Mouse (Mus musculus): ENCODE measurements around the gene C530008M17Rik. TPM values are rescaled to one million over a fixed set of nuclear protein-coding genes. Genes with fewer than 3 reads are reported as not detected.
A peak's percentile ranks its signal among the peaks of the same experiment; 100 is the strongest.

The C530008M17Rik gene
- polyA plus RNA-seq, 1 experiment: 5.4 TPM

DNA sequence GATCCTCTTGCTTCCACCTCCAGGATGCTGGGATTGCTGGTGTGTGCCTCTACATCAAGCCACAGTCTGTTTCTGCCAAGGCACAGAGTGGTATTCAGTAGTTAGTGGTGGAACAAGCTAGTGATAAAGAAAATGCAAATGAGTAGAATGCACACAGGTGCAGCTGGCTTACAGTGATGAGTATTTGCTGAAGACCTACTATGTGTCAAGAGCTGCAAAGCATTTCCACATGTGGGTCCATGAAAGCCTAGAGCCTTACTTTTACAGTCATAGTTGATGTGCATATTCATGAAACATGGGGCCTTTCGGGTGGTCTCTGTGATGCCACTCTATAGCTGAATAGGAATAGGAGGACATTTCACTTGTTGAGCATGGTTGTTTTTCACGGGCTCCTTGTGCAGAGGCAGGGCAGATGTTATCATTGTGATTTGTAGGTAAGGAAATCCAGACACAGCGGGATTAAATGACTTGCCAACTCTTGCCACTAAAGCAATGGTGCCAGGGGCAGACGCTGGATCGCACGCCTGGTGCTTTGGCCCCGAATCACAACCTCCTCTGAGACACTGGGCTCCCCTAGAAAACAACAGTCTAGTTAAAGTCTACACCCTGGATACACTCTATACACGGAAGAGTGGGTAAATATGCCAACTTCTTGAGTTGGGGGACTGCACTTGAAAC, 3.8 kb downstream of the C530008M17Rik start:
- no peaks in the 10 kb centered on the region for H3K27me3 ChIP-seq (ENCODE audit: control insufficient read depth)
- peaks cover 55% of the 10 kb centered on the region for H3K36me3 ChIP-seq (ENCODE audit: control insufficient read depth)
- peaks cover 72% of the 10 kb centered on the region for H3K4me1 ChIP-seq (ENCODE audit: control insufficient read depth)
- peak overlapping the region; percentile 88 for H3K4me3 ChIP-seq (replicated peaks)
- no peak for TF ChIP-seq TAL1 (IDR thresholded peaks at IDR 0.05; ENCODE audit: low read length)
- TF ChIP-seq GATA1 (IDR thresholded peaks at IDR 0.05; ENCODE audit: low read length): no peak
- H3K9me3 ChIP-seq (ENCODE audit: control insufficient read depth, low read length): no peaks in the 10 kb centered on the region

DNA sequence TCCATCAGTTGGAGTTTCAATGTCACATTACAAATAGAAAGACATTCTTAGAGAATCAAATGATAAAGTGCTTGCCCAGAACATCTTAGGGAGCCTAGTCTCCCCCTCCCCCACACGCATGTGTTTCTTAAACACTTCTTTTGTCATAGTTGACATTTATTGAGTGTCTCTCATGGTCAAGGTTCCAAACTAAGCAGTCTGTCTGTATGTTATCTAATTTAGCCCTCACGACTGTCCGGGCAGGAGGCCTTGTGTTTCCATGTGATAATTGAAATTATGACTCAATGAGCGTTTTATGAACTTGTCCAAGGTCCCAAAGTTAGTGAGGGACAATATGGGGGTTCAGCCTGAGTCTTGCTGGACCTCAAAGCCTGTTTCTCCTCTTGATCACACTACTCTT, 5.0 kb downstream of the C530008M17Rik start:
- H3K4me3 ChIP-seq (replicated peaks): peak overlapping the region; percentile 32
- peaks cover 56% of the 10 kb centered on the region for H3K36me3 ChIP-seq (ENCODE audit: control insufficient read depth)
- H3K4me1 ChIP-seq (ENCODE audit: control insufficient read depth): peaks cover 67% of the 10 kb centered on the region
- peak; percentile 32; the same call in 1 of the 3 replicates for TF ChIP-seq TAL1 (IDR thresholded peaks at IDR 0.05; ENCODE audit: low read length)
- TF ChIP-seq GATA1 (IDR thresholded peaks at IDR 0.05; ENCODE audit: low read length): no peak
- no peaks in the 10 kb centered on the region for H3K9me3 ChIP-seq (ENCODE audit: control insufficient read depth, low read length)
- H3K27me3 ChIP-seq (ENCODE audit: control insufficient read depth): no peaks in the 10 kb centered on the region

DNA sequence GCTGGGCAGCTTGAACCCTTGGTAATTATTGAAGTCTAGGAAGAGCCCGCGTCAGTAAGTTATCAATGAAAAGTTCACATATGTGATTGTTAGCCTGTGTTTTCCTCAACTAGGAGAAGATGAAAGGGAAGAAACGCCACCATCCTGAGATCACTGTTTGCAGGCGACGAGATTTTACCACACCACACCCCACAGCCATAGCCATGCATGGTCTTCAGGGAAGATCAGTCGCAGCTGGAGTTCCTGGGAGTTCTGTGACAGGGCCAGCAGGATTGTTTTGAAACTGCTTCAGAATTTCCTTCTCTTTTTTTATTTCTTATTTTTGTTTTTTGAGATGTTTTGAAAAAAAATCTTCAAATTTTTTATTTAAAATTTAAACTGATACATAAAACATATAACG, 8.6 kb downstream of the C530008M17Rik start:
- no peaks in the 10 kb centered on the region for H3K9me3 ChIP-seq (ENCODE audit: control insufficient read depth, low read length)
- H3K4me1 ChIP-seq (ENCODE audit: control insufficient read depth): peaks cover 58% of the 10 kb centered on the region
- no peak overlapping the region for H3K4me3 ChIP-seq (replicated peaks)
- H3K36me3 ChIP-seq (ENCODE audit: control insufficient read depth): peaks cover 84% of the 10 kb centered on the region
- H3K27me3 ChIP-seq (ENCODE audit: control insufficient read depth): no peaks in the 10 kb centered on the region
- TF ChIP-seq TAL1 (IDR thresholded peaks at IDR 0.05; ENCODE audit: low read length) (no peak), GATA1 (IDR thresholded peaks at IDR 0.05; ENCODE audit: low read length) (no peak)

DNA sequence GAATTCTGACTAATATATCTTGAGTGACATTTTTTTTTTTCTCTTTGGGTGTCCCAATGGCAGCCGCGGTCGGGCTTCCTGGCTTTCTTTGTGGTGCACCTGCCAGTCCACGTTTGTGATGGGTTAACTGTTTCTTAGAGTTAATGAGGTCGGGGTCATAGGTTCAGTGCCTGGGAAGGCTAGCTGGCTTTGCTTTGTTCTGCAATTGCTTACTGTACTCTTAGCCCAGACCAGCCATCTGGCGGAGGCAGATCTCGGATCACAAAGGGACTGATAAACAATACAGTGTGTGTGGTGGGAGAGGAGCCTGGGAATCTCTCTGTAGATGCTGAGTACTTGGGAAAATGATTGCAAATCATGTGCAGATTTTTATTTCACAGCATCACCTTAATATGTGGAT, 9.1 kb downstream of the C530008M17Rik start:
- H3K36me3 ChIP-seq (ENCODE audit: control insufficient read depth): peaks cover 80% of the 10 kb centered on the region
- peaks cover 57% of the 10 kb centered on the region for H3K4me1 ChIP-seq (ENCODE audit: control insufficient read depth)

DNA sequence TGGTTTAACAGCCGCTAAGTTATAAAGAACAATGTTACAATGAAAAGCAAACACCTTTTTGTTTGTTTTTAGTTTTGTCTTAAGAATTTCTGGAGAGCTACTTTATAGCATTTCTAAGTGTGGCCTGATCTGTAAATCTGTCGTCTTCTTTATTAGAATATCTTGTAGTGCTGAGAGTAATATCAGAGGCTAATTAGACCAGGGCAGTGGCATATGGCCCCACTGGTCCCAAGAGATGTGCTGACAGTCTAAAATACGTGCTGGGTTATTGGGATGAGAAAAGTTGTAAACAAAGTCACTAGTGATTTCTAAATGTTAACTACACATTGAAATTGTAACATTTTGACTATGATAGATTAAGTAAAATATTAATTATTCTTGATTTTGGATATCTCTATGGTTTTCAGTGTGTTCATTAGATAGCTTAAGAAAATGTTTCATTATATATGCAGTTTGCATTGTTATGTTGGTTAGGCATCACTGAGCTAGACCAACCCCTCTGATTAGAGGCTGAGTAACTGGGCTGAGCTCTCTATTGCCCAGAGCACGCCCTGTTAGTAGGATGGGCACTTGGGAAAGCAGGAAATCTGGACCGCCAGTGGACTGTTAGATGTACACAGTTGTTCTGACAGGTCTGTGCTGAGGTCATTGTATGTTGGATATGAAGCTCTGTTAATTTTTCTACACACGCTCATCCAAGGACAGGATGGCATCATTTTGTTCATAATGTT, 9.9 kb downstream of the C530008M17Rik start:
- H3K36me3 ChIP-seq (ENCODE audit: control insufficient read depth): peaks cover 79% of the 10 kb centered on the region
- no peaks in the 10 kb centered on the region for H3K27me3 ChIP-seq (ENCODE audit: control insufficient read depth)
- H3K9me3 ChIP-seq (ENCODE audit: control insufficient read depth, low read length): no peaks in the 10 kb centered on the region
- TF ChIP-seq TAL1 (IDR thresholded peaks at IDR 0.05; ENCODE audit: low read length) (no peak), GATA1 (IDR thresholded peaks at IDR 0.05; ENCODE audit: low read length) (no peak)
- peaks cover 55% of the 10 kb centered on the region for H3K4me1 ChIP-seq (ENCODE audit: control insufficient read depth)
- no peak overlapping the region for H3K4me3 ChIP-seq (replicated peaks)

More for the DNA sequence above, 9.1 kb downstream of the C530008M17Rik start:
- H3K27me3 ChIP-seq (ENCODE audit: control insufficient read depth): no peaks in the 10 kb centered on the region
- H3K9me3 ChIP-seq (ENCODE audit: control insufficient read depth, low read length): no peaks in the 10 kb centered on the region
- no peak for TF ChIP-seq TAL1 (IDR thresholded peaks at IDR 0.05; ENCODE audit: low read length)
- no peak for TF ChIP-seq GATA1 (IDR thresholded peaks at IDR 0.05; ENCODE audit: low read length)
- H3K4me3 ChIP-seq (replicated peaks): no peak overlapping the region

DNA sequence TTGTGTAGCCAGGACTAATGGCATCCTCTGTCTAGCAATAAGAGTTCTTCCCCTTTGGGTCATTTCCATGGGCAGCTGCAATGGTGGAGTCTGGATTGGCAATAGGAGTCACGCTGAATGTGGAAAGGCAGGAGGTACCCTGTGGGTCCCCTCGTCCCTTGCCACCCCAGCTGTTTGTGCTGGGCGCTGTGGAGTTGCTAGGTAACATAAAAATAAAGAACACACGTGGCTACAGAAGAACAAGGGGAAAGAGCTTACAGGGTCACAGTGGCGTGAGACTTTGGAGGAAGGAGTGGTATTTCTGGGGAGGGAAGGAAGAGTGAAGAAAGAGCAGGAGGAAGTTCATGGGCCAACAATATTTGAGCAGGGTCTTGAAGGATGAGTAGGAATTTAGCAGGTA, 11.8 kb downstream of the C530008M17Rik start:
- H3K36me3 ChIP-seq (ENCODE audit: control insufficient read depth): peaks cover 83% of the 10 kb centered on the region
- H3K4me3 ChIP-seq (replicated peaks): no peak overlapping the region
- TF ChIP-seq TAL1 (IDR thresholded peaks at IDR 0.05; ENCODE audit: low read length) (no peak), GATA1 (IDR thresholded peaks at IDR 0.05; ENCODE audit: low read length) (no peak)
- no peaks in the 10 kb centered on the region for H3K9me3 ChIP-seq (ENCODE audit: control insufficient read depth, low read length)
- peaks cover 38% of the 10 kb centered on the region for H3K4me1 ChIP-seq (ENCODE audit: control insufficient read depth)
- H3K27me3 ChIP-seq (ENCODE audit: control insufficient read depth): no peaks in the 10 kb centered on the region

DNA sequence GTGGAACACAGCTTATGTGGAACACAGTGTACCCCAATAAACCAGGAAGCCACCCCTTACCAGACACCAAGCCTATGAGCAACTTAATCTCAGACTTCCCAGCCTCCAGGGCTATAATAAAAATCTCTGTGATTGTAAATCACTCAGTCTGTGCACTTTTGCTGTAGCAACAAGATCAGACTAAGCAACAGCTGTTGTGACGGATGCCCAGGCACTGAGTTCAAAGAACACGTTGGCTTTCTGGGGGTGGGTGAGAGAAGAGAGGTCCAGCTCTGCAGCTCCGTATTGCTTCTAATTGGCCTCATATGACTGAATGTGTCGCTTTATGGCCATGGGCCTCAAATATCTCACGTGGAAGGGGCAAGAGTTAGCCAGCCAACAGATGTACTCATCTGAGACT, 12.2 kb downstream of the C530008M17Rik start:
- Histone ChIP-seq H3K4me3 (replicated peaks) (no peak overlapping the region), H3K36me3 (ENCODE audit: control insufficient read depth) (peaks cover 82% of the 10 kb centered on the region), H3K4me1 (ENCODE audit: control insufficient read depth) (peaks cover 36% of the 10 kb centered on the region)

DNA sequence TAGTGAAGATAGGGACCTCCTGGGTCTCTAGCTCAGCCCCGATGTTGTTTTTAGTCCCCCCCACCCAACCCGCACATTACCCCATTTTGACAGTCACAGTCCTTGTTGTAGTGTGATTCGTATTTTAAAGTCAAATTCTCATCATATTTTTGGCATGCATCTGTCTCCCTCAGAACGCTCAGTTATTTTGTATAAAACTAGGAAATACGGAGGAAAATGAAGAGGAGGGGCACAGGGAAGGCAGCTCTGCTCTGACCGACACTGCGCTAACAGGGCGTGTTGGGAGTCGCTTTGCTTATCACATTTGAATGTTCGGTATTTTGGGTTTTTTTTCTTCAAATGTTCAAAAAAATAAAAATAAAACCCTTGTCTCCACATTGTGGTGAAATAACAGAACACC, 13.9 kb downstream of the C530008M17Rik start:
- Histone ChIP-seq H3K4me1 (ENCODE audit: control insufficient read depth) (peaks cover 43% of the 10 kb centered on the region), H3K27me3 (ENCODE audit: control insufficient read depth) (no peaks in the 10 kb centered on the region), H3K4me3 (replicated peaks) (no peak overlapping the region), H3K36me3 (ENCODE audit: control insufficient read depth) (peaks cover 84% of the 10 kb centered on the region), H3K9me3 (ENCODE audit: control insufficient read depth, low read length) (no peaks in the 10 kb centered on the region)
- TF ChIP-seq GATA1 (IDR thresholded peaks at IDR 0.05; ENCODE audit: low read length) (no peak), TAL1 (IDR thresholded peaks at IDR 0.05; ENCODE audit: low read length) (no peak)

More for the DNA sequence above, 12.2 kb downstream of the C530008M17Rik start:
- Histone ChIP-seq H3K27me3 (ENCODE audit: control insufficient read depth) (no peaks in the 10 kb centered on the region), H3K9me3 (ENCODE audit: control insufficient read depth, low read length) (no peaks in the 10 kb centered on the region)
- TF ChIP-seq GATA1 (IDR thresholded peaks at IDR 0.05; ENCODE audit: low read length): no peak
- TF ChIP-seq TAL1 (IDR thresholded peaks at IDR 0.05; ENCODE audit: low read length): no peak

DNA sequence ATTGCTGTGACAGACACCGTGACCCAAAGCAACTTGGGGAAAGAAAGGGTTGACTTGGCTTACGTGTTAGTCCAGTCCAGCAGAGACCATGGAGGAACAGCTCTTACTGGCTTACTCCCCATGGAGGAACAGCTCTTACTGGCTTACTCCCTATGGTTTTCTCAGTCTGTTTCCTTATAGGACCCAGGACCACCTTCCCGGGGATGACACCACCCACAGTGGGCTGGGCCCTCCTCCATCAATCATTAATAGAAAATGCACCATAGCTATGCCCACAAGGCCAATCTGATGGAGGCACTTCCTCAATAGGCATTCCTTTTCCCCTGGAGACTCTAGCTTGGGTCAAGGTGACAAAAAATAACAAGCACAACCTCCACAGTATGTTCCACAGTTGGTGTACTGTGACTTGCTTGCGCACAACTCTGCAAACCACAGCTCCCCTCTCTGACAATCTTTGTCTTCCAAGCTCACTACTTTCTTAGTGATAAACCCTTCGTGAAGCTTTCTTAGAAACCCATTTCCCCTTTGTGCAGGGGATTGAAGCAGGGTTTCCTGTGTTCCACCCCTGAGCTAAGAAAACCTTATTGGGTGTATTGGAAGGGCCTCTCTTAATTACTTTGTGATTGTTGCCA, 17.8 kb downstream of the C530008M17Rik start:
- no peaks in the 10 kb centered on the region for H3K27me3 ChIP-seq (ENCODE audit: control insufficient read depth)
- H3K36me3 ChIP-seq (ENCODE audit: control insufficient read depth): peaks cover 79% of the 10 kb centered on the region
- no peak overlapping the region for H3K4me3 ChIP-seq (replicated peaks)
- no peaks in the 10 kb centered on the region for H3K9me3 ChIP-seq (ENCODE audit: control insufficient read depth, low read length)
- H3K4me1 ChIP-seq (ENCODE audit: control insufficient read depth): peaks cover 35% of the 10 kb centered on the region
- no peak for TF ChIP-seq GATA1 (IDR thresholded peaks at IDR 0.05; ENCODE audit: low read length)
- TF ChIP-seq TAL1 (IDR thresholded peaks at IDR 0.05; ENCODE audit: low read length): no peak
